Mouse (Mus musculus) liver, postnatal 0 days (tissue): ENCODE results near the gene Pth2r. TPM values are rescaled to one million over a fixed set of nuclear protein-coding genes. Genes with fewer than 3 reads are reported as not detected.
A peak's percentile ranks its signal among the peaks of the same experiment; 100 is the strongest.

ENCODE experiments used
- ATAC-seq: fragments of 200-750 bp; cut with Nextera tagmentation; 2 replicates; pipeline ENCODE4 v1.8.0; 2017; ENCODE audit warnings: mild to moderate bottlenecking, moderate library complexity
- DNase-seq: peaks from one replicate; pipeline ENCODE4 v3.0.0-alpha.2; 2016
- H3K27ac ChIP-seq: fragments of 300-500 bp; sonication (generic); 2 replicates; pipeline ENCODE4 v1.5.1; 2014; ENCODE audit warnings: antibody characterized with exemption, moderate library complexity, mild to moderate bottlenecking, low read depth
- H3K27me3 ChIP-seq: fragments of 300-500 bp; sonication (generic); 2 replicates; pipeline ENCODE4 v1.6.1; 2014; ENCODE audit warnings: low read length, control low read depth, mixed read lengths; ENCODE audit not compliant: insufficient read depth
- H3K36me3 ChIP-seq: fragments of 300-500 bp; sonication (generic); replicated peaks from 2 replicates; pipeline ENCODE4 v1.6.1; 2014; ENCODE audit warnings: mild to moderate bottlenecking, control low read depth, low read length, moderate library complexity, mixed read lengths; ENCODE audit not compliant: insufficient read depth
- H3K4me1 ChIP-seq: fragments of 300-500 bp; sonication (generic); 2 replicates; pipeline ENCODE4 v1.6.1; 2014; ENCODE audit warnings: antibody characterized with exemption, mild to moderate bottlenecking, control low read depth; ENCODE audit not compliant: insufficient read depth
- H3K4me2 ChIP-seq: fragments of 300-500 bp; sonication (generic); 2 replicates; pipeline ENCODE4 v1.6.1; 2014; ENCODE audit warnings: low read depth, mild to moderate bottlenecking, low read length, moderate library complexity, mixed read lengths
- H3K4me3 ChIP-seq: fragments of 300-500 bp; sonication (generic); 2 replicates; pipeline ENCODE4 v1.5.1; 2014; ENCODE audit warnings: low read depth, low read length
- H3K9ac ChIP-seq: fragments of 300-500 bp; sonication (generic); replicated peaks from 2 replicates; pipeline ENCODE4 v1.6.1; 2014; ENCODE audit warnings: mild to moderate bottlenecking, moderate library complexity
- H3K9me3 ChIP-seq: fragments of 300-500 bp; sonication (generic); 2 replicates; pipeline ENCODE4 v1.6.1; 2016; ENCODE audit warnings: mild to moderate bottlenecking, control low read depth, low read length, mixed read lengths
- CTCF ChIP-seq: sonication (generic); IDR thresholded peaks from 2 replicates; pipeline ENCODE4 v1.5.1; 2016; ENCODE audit warnings: antibody characterized with exemption, low read depth
- EP300 ChIP-seq: IDR thresholded peaks from 2 replicates; pipeline ENCODE4 v1.6.1; 2016; ENCODE audit warnings: antibody characterized with exemption, low read depth, mild to moderate bottlenecking
- WGBS: fragments of 180-500 bp; shearing (Covaris S2); extraction: QIAGEN DNeasy Blood & Tissue Kit; methylation state at CpG from one replicate; pipeline ENCODE4 v1.1.7; 2014; ENCODE audit not compliant: insufficient replicate concordance; 5-methylcytosine and 5-hydroxymethylcytosine counted together
- polyA plus RNA-seq: library from polyadenylated mRNA; unstranded; fragments of >200 nt; fragmentation: Nextera tagmentation; extraction: Ambion mirVana; gene quantifications from 2 replicates; pipeline ENCODE4 v1.2.1, GENCODE M21; 2015

The Pth2r gene
- polyA plus RNA-seq, 1 experiment from 2014 or later, result 0.06 TPM

GRCm38 (mm10) chr1:65311214-65311933 is 29.5 kb downstream of the Pth2r start:
- Histone ChIP-seq H3K27ac (no peak overlapping the region), H3K9ac (no peak overlapping the region), H3K36me3 (no peaks in the 10 kb centered on the region), H3K4me2 (no peak overlapping the region), H3K27me3 (peaks cover 11% of the 10 kb centered on the region), H3K4me1 (no peaks in the 10 kb centered on the region), H3K9me3 (no peaks in the 10 kb centered on the region), H3K4me3 (no peak overlapping the region)
- WGBS, result 5% methylated on average over 27 of the region's 29 CpGs
- TF ChIP-seq CTCF (no peak), EP300 (no peak)
- no peak for ATAC-seq
- DNase-seq, result no peak

DNA sequence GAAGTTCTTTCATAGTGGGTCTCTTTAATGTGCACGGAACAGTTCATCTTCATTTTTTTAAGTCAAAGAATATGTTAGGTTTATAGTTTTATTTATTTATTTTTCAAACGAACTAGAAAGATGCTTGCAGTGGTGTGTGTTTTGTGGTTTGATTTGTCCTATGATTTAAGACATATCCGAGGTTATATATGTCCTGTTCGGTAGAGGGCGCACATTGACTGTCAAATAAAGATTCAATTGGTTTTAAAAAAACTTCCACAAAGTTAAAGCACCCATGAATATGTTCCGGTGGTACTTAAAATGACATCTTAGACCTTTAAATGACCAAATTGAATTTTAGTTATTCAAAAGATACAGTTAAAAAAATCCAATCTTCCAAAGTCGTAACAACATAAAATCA is 30.3 kb downstream of the Pth2r start:
- TF ChIP-seq CTCF (peak; percentile 55), EP300 (no peak)
- Histone ChIP-seq H3K9me3 (no peaks in the 10 kb centered on the region), H3K27me3 (peaks cover 11% of the 10 kb centered on the region), H3K27ac (no peak overlapping the region), H3K4me2 (no peak overlapping the region), H3K9ac (no peak overlapping the region), H3K4me1 (no peaks in the 10 kb centered on the region), H3K4me3 (no peak overlapping the region), H3K36me3 (no peaks in the 10 kb centered on the region)
- no peak for ATAC-seq
- WGBS, result 10% methylated on average over 7 of the region's 7 CpGs
- no peak for DNase-seq

GRCm38 (mm10) chr1:65312896-65313295 is 31.0 kb downstream of the Pth2r start:
- DNase-seq, result peak; percentile 28
- WGBS, result 45% methylated on average over 2 of the region's 2 CpGs

GRCm38 (mm10) chr1:65314054-65315021 is 32.5 kb downstream of the Pth2r start:
- ATAC-seq, result no peak
- DNase-seq, result no peak
- 63% methylated on average over 13 of the region's 13 CpGs for WGBS

More at GRCm38 (mm10) chr1:65312896-65313295, 31.0 kb downstream of the Pth2r start:
- peaks cover 11% of the 10 kb centered on the region for H3K27me3 ChIP-seq
- peak; percentile 58 for TF ChIP-seq CTCF
- TF ChIP-seq EP300, result no peak
- no peaks in the 10 kb centered on the region for H3K36me3 ChIP-seq
- H3K9me3 ChIP-seq, result no peaks in the 10 kb centered on the region
- no peak overlapping the region for H3K9ac ChIP-seq
- peak; percentile 62; the same call in 1 of the 2 replicates for ATAC-seq
- no peaks in the 10 kb centered on the region for H3K4me1 ChIP-seq
- H3K4me3 ChIP-seq, result no peak overlapping the region
- no peak overlapping the region for H3K27ac ChIP-seq
- no peak overlapping the region for H3K4me2 ChIP-seq

DNA sequence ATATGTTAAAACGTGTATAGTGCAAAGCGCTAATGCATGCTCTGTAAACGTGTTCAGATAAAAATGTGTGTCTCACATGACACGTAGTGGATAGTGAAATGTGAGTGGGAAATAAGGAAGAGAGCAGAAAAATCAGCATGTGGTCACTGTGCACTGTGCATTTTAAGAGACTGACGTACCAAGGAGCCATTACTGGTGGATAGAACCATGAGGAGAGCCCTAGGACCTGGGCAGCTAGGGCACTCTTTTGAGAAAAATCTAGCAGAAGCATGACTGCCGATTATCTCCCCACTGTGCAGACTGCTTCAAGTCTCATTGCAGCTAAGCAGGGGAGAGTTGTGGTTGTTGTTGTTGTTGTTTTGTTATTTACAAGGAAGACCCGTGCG is 33.2 kb downstream of the Pth2r start:
- no peaks in the 10 kb centered on the region for H3K36me3 ChIP-seq
- no peak overlapping the region for H3K9ac ChIP-seq
- no peaks in the 10 kb centered on the region for H3K4me1 ChIP-seq
- no peak for TF ChIP-seq CTCF
- TF ChIP-seq EP300, result no peak
- DNase-seq (no peak), ATAC-seq (no peak)
- no peak overlapping the region for H3K27ac ChIP-seq
- WGBS, result 81% methylated on average over 8 of the region's 8 CpGs
- H3K9me3 ChIP-seq, result no peaks in the 10 kb centered on the region
- no peak overlapping the region for H3K4me3 ChIP-seq
- H3K27me3 ChIP-seq, result peaks cover 11% of the 10 kb centered on the region
- no peak overlapping the region for H3K4me2 ChIP-seq

More at GRCm38 (mm10) chr1:65314054-65315021, 32.5 kb downstream of the Pth2r start:
- no peaks in the 10 kb centered on the region for H3K4me1 ChIP-seq
- TF ChIP-seq EP300 (no peak), CTCF (no peak)
- H3K36me3 ChIP-seq, result no peaks in the 10 kb centered on the region
- H3K4me3 ChIP-seq, result no peak overlapping the region
- H3K9ac ChIP-seq, result no peak overlapping the region
- H3K27me3 ChIP-seq, result peaks cover 11% of the 10 kb centered on the region
- no peak overlapping the region for H3K4me2 ChIP-seq
- H3K9me3 ChIP-seq, result no peaks in the 10 kb centered on the region
- no peak overlapping the region for H3K27ac ChIP-seq

DNA sequence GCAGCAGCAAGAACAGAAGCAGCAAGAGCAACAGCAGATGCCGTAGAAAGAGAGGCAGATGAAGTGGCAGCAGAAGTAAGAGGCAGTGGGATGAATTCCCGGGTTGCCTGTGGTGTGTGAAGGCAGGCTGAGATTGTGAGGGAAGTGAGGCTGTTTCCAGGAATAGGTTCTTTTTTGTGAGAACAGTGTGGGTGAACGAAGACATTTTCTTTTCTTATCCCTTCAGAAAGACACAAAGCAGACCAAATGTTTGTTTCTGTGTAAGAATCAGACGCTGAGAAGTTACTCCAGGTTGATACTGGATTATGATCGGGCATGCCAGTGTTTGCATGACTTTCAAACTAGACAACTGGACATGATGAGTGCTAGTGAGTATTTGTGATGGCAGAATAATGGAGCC is 52.2 kb downstream of the Pth2r start:
- H3K36me3 ChIP-seq, result no peaks in the 10 kb centered on the region
- no peak overlapping the region for H3K4me2 ChIP-seq
- 75% methylated on average over 5 of the region's 5 CpGs for WGBS
- TF ChIP-seq CTCF (no peak), EP300 (no peak)
- H3K4me1 ChIP-seq, result no peaks in the 10 kb centered on the region
- no peak overlapping the region for H3K27ac ChIP-seq
- ATAC-seq, result no peak
- H3K4me3 ChIP-seq, result no peak overlapping the region
- H3K9ac ChIP-seq, result no peak overlapping the region
- no peaks in the 10 kb centered on the region for H3K27me3 ChIP-seq
- no peaks in the 10 kb centered on the region for H3K9me3 ChIP-seq
- no peak for DNase-seq
